Mouse (Mus musculus) monocyte, adult 5-6 weeks (primary cell): ENCODE measurements around the gene Zranb3. TPM values are rescaled to one million over a fixed set of nuclear protein-coding genes. Genes with fewer than 3 reads are reported as not detected.

Source experiments
- ATAC-seq: fragments of 153-309, 156-312 bp; replicated peaks from 2 replicates; pipeline ENCODE4 v1.8.0; 2017; ENCODE audit warnings: mild to moderate bottlenecking; ENCODE audit not compliant: low TSS enrichment, insufficient number of reproducible peaks, severe bottlenecking, poor library complexity, low FRiP score
- total RNA-seq: library from RNA; stranded (forward); fragments of 200-1000, 200-491, 200-594 nt; gene quantifications from 3 replicates; pipeline ENCODE4 v1.2.3, GENCODE M21; 2017

Zranb3 gene
- total RNA-seq, 1 experiment from 2014 or later, result 5.4 TPM

DNA sequence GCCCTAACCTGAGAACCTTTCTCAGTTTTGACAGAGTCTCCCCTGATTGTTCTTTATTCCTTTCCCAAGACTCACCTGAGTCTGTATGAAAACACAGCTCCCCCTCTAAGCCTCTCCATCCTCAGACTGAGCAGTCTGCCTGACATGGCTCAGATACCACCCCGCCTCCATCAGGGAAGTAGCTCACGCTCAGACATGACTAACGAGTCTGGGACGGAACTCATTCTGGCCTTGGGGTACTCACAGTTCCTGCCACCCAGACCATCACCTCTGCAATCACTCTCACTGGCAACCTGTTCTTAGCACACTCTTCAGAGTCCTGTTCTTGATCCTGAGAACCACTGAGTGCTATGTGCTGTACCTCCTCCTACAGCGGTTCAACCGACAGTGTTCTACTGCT lies 38.1 kb downstream of the Zranb3 start:
- no peak for ATAC-seq

DNA sequence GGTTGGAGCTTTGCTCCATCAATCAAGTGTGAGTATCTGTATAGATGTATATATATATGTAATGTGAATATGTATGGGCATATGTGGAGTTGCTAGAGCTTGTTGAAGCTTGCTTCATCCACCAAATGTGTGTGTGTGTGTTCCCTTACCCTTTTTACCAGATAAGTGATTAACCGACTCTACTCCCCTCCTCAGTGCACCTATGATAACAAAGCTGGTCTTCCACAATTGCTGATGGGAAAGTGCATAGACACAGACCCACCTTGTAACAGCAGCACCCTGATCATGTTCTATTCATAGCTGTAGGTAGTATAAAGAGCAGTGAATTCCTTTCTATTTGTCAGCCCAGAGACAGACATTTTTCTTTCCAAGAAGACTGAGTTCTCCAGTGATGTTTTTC lies 40.7 kb downstream of the Zranb3 start:
- no peak for ATAC-seq

DNA sequence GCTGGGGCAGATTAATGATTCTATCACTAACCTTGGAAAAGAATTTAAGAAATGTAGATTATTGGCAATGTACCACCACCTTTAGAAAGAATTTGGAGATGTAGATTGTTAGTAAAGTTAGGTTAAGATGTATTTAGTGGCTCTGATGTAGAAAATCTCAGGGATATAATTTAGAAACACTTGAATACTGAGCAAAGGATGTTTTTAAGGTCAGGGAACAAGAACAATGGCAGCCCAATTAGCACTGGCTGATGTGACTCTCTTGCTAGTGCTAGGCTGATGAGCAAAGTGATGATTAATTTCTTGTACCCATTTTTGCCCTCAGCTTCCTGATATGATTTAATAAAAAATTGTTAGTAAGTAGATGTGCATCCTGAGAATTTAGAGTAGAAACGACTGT lies 41.4 kb downstream of the Zranb3 start:
- no peak for ATAC-seq

DNA sequence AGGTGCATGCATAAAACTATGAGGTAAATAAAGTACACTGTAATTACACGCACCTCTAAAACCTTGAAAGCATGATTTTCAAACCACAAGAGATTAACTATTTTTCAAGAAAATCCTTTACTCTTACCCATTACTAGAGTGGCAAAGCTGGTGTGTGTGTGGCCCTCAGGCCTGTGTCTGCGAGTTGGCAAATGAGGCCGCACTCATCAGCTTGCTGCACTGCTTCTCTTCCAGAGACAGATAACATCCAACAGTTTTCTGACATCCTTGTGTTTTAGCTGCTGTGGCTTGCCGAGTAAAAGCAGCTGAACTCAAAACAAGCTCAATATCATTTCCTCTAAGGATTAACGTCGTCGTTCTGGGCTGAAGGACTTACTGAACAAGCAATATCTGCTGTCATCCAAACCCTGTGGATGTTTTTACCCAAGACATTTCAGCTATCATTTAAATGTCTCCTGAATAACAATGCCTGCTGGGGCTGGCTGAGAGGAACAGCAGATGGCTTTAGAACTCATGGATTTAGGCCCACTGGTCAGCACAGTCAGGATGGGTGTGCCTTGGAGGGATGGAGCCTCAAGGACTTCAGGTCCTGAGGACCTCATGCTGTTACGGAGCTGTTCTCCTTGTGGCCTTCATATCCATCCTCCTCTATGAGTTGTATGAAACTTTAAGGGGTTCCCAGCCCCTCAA lies 42.0 kb downstream of the Zranb3 start:
- ATAC-seq, result no peak

DNA sequence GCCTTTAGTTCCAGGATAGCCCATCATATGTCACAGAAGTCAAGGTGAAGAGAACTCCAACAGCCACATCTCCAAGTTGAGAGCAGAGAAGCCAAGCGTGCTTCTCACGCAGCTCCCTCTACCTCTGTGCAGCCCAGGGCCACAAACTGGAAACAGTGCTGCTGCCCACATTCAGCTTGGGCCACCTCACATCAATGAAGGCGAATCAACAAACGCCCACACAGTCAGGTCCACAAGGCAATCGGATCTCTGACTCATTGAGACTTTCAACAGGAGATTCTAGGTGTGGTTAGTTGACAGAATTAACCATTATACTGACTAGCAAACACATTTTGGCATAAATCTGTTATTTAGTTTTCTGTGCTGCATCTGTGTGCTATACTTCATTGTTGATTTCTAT lies 44.2 kb downstream of the Zranb3 start:
- no peak for ATAC-seq

DNA sequence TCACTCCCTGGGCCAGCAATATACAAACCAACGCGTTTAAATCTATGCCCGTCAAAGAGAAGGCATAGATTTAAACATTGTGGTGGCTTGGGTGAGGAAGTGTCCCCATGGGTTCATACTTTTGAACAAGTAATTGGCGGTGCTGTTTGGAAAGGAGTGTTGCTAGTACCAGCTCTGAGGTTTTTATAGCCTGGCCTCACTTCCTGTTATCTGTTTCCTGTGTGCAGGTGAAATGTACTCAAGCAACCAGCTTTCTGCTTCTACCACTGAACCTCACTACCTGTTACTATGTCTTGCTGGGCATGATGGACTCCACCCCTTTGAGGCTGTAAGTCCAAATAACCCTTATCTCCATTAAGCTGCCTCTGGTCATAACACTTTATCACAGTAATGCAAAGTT lies 45.6 kb downstream of the Zranb3 start:
- no peak for ATAC-seq

DNA sequence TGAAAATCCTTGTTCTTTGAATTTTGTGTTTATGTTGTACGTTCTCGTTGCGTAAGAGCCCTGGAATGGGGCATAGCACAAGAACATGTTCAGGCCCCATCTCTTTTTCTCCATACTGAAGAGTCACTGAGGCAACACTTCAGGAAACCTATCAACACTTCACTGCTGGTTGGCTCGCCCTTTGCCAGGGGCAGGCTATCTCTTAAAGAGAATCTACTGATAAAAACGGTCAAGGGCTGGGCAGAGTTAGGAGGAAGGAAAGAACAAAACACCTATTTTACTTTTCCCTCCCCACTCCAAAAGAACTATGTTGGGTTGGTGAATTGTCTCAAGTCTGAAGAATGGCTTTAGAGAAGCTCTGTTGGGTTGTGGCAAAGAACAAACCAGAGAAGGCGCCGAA lies 55.9 kb downstream of the Zranb3 start:
- ATAC-seq, result no peak

DNA sequence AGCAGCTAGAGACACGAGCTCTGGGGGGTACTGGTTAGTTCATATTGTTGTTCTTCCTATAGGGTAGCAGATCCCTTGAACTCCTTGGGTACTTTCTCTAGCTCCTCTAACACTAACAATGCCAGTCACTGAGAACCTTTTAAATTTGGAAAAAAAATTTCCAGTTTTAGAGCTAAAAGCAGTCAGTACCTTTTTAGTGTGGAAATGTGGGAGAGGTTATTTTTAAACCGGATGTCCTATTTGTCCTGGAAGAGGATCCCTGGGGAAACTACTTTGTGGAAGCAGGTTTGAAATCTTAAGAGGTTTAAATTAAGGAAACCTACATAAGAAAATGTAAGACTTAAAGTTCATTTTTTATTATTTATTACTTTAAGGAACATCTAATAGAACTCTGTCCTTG lies 56.4 kb downstream of the Zranb3 start:
- ATAC-seq, result no peak

DNA sequence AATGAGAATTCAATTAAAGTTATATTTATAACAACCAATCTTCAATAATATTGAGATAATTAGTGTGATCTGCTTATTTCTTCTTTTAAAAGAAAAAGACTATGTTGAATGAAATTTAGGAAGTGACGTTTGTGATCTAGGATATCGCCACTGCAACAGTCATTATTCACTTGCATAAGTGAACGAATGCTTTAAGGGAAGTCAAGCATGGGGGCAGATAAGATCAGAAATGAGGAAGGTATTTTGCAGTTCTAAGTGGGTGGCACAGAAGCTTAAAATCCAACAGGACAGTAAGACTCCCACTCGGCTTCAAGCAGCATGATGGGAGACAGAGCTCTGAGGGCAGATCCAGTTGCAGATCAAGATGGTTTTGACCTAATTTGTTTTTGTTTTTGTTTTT lies 58.7 kb downstream of the Zranb3 start:
- no peak for ATAC-seq

DNA sequence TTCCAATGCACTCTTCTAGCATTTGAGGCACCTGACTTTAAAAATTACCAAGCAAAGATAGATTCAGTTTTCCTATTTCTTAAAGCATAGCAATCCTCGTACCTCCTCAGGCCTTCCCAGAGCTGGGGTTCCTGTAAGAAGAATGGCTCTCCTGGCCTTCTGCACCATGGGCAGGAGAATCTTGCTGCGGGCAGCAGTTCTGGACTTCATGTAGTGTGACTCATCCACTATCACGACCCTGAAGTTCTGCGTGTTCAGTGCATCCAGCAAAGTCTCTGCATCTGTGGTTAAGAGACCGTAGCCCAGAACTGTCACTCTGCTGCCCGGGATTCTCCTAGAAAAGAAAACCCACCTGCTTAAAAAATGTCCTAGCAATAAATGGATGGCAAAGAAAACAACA lies 66.6 kb downstream of the Zranb3 start:
- ATAC-seq, result no peak

DNA sequence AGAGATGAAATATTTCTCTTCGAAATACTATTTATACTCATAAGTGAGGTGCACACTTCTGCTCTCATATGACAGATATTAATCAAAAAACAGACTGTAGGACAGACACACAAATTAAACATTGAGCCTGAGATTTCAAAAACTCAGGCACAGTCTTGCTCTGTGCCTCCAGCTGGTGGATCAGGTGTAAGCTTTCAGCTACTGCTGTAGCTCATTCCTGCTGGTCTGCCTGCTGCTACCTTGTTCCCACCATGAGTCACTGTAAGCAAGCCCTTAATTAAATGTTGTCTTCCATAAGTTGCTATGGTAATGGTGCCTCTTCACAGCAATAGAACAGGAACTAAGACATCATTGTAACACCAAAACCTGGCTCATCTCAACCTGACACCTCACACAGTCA lies 70.7 kb downstream of the Zranb3 start:
- ATAC-seq, result no peak

DNA sequence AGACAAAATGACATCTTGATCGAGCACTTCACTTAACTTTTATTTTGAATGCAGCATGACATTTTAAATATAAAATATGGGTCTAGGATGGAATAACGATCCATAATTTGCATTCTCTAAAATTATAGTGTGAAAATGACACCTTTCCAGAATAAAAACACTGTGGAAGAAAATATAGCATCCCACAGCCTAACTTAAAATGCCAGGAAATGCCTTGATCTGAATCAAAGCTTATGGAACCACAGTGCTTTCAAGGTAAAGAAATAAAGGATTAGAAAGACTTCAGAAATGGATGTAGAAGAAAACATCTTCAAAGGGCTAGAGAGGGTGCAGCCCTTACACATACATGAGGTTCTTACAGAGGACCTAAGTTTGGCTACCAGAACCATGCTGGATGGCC lies 71.3 kb downstream of the Zranb3 start:
- no peak for ATAC-seq

DNA sequence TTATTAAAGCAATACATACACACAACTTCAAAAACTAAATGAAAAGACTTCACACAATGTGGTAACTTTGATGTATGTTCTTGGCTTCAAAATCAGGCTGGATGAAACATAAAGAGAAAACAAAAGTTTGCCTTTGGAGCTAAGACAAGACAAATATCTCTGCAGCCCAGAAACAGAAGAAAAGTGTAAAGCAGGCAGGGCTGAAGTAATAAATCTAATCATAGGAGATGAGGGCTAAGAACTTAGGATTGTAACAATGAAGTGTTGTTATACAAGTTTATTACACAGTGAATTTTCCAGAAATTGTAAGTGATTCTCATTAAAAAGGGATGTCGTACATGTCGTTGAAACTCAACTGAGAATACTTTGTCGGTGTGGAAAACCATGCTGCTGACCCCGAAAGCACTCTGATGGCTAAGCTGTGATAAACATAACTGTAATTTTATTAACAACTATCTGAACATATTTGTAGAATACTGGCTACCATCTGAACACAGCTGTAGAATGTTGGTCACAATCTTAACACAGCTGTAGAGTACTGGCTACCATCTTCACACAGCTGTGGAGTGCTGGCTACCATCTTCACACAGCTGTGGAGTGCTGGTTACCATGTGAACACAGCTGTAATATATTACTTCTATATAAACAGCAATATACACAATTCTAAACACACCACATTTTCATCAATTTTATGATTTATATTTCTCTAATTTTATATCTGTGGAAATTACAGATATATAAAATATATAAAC lies 78.3 kb downstream of the Zranb3 start:
- no peak for ATAC-seq

DNA sequence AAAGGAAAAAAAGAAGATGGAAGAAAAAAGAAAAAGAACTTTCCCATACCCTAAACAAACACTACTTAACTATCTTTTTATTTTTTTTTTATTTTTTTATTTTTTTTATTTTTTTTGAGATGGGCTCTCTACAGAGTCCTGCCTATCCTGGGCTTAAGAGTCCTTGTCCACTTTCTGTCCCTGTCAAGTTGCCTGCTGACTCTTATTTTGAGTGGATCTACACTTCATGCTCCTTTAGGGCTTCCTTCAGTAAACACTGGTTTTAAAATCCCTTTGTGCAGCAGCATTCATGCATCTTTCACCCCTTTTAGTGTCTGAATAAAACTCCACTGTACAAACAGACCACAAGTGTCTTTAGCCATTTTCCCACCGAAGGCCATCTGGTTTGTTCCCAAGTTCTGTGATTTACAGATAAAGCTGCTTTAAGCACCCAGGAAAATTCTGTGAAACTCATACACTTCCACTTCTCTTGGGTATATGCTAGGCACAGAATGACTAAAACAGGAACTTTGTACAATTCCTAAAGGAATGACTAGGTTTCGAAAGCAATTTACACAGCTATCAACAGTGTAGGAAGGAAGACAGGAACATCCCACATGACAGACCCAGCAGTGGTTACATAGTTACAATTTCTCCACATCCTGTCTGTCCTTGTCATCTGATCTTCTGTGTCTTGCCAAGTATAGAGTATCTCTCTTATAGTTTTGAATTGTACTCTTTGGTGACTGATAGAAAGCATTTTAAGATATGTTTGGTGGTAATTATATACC lies 82.7 kb downstream of the Zranb3 start:
- no peak for ATAC-seq

DNA sequence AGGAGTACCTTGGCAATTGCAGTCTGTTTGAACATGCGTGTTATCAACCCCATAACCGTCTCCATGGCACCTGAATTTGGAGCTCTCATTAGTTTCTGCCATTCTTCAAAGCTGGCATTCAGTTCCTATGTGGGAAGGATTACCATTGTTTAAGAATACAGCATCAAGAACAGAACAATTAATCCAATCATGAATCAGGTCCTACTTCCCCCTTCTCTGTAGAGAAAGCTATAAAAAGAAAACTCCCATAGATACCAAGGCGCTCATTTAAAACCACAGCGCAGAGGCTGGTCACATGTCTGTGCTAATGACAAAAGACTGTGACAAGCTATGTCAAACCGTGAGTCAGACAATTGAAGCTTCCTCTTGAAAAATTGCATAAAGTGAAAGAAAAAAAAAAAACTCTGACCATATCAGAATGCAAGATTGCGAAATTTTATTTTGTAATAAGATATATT lies 86.8 kb downstream of the Zranb3 start:
- peak; percentile 86 for ATAC-seq

DNA sequence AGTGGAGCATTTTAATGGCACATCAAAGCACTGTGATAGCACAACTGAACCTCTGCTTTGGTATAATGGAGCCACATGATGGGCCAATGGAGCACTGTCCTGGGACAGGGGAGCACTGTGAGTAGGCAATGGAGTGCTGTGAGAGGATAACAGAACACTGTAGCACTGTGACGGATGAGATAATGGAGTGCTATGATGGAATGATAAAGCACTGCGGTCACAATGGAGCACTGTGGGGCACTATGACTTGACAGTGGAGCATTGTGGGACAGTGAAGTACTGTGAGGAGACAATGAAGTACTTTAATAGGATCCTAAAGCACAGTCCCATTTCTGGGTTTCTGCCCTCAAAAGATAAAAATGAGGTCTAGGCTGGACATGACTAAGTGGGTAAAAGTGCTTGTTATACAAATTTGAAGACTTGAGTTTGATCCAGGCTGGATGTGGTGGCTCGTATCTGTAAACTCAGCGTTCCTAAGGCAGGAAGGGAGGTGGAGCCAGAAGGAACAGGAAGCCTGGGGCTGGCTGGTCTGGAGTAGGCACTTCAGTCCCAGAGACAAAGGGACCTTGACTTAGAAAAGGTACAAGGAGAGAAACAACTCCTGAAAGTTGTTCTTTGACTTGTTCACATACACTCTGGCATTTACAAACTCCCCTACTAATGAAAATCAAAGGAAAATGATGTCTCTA lies 89.0 kb downstream of the Zranb3 start:
- no peak for ATAC-seq

DNA sequence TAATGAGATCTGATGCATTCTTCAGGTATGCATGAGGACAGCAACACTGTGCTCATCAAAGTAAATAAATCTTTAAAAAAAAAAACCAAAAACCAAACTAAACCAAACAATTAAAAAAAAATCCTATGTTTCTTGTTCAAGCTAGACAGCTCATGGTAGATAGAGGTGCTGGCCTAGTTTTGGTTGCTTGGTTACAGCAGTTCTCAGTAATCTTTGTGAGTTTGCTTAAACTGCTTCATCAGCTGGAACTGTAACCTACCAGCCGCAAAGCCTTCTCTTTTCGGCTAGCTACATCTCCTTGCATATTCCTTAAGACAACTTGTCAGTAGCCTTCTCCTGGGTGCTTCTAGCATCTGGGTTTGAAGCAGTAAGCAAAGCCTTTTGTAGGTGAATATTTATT lies 93.1 kb downstream of the Zranb3 start:
- ATAC-seq, result no peak

DNA sequence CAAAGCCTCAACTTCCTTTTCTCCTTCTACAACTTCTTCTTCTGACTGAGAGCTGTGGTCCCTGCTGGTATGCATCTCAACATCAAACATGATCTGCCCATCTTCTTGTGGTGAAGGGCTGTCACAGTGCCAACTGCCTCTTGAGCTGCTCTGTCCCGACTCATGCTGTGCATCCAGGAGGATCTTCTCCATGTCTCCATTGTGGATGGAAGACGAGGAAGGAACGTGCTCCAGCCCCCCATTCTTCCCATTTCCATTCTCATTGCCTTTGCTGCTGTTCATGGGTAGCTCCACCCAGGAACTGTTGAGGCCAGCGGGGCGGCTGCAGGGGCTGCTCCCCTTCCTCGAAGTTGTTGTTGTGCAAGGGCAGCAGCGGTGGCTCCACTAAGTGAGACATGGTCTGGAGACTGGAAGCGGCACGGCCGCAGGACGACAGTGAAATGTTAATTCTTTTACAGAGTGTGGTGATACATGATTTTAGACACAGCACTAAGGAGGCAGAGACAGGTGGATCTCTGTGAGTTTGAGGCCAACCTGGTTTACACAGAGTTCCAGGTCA lies 96.7 kb downstream of the Zranb3 start:
- ATAC-seq, result 0 out of 2 replicates have a peak, but pooled peaks have one; percentile 51

DNA sequence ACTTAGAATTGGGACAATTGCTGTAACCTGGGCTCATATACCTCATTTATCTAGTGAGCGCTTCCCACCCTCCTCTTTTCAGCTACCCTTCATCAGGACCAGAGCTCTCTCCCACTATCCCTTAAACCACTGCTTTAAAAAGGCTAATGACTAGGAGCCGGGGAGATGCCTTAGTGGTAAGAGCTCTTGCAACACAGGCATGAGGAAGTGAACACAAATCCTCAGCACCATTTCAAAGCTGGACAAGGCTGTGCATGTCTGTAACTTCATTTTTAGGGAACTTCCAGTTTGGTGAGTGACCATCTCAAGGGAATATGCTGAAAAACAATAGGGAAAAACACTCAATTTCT lies 98.5 kb downstream of the Zranb3 start:
- ATAC-seq, result peak; percentile 78
